Mouse (Mus musculus) myocyte (in vitro differentiated cells): ENCODE results near the gene Sphk2. TPM values are rescaled to one million over a fixed set of nuclear protein-coding genes. Genes with fewer than 3 reads are reported as not detected.

Experiments used
- H3K27me3 ChIP-seq: one replicate; pipeline ENCODE4 v1.6.1; 2011; ENCODE audit not compliant: control insufficient read depth, insufficient read depth, insufficient read length
- H3K36me3 ChIP-seq: one replicate; pipeline ENCODE4 v1.6.1; 2011; ENCODE audit not compliant: control insufficient read depth, insufficient read depth
- H3K4me2 ChIP-seq: one replicate; pipeline ENCODE4 v1.6.1; 2011; ENCODE audit warnings: low read depth, control low read depth
- H3K4me3 ChIP-seq: one replicate; pipeline ENCODE4 v1.5.1; 2011; ENCODE audit warnings: mild to moderate bottlenecking, control low read depth, moderate library complexity
- H3K79me2 ChIP-seq: one replicate; pipeline ENCODE4 v1.6.1; 2011; ENCODE audit not compliant: control insufficient read depth, insufficient read depth
- H3ac ChIP-seq: one replicate; pipeline ENCODE4 v1.6.1; 2011; ENCODE audit not compliant: control insufficient read depth, insufficient read length
- CEBPB ChIP-seq: IDR thresholded peaks from 2 replicates; pipeline ENCODE4 v1.6.1; 2011; ENCODE audit warnings: mild to moderate bottlenecking, moderate library complexity; ENCODE audit not compliant: poor library complexity, insufficient read depth, severe bottlenecking
- E2F4 ChIP-seq: IDR thresholded peaks from one replicate; pipeline ENCODE4 v1.6.1; 2011; ENCODE audit warnings: mild to moderate bottlenecking, control low read depth, moderate library complexity; ENCODE audit not compliant: insufficient read depth
- MAX ChIP-seq: IDR thresholded peaks from one replicate; pipeline ENCODE4 v1.6.1; 2011; ENCODE audit warnings: low read depth, mild to moderate bottlenecking, control low read depth
- MYOD1 ChIP-seq, 3 experiments: IDR thresholded peaks; one replicate each; pipeline ENCODE4 v1.6.1; 2011; ENCODE audit warnings: control low read depth in 2 of 3, low read depth in 2 of 3, mild to moderate bottlenecking in 2 of 3, moderate library complexity in 1 of 3; ENCODE audit not compliant: insufficient read length in 2 of 3, control insufficient read depth in 1 of 3
- MYOG ChIP-seq, 3 experiments: IDR thresholded peaks; one replicate each; pipeline ENCODE4 v1.6.1; 2011; ENCODE audit warnings: control low read depth in 2 of 3, low read depth in 2 of 3, mild to moderate bottlenecking in 2 of 3; ENCODE audit not compliant: insufficient read length in 2 of 3, control insufficient read depth in 1 of 3, insufficient read depth in 1 of 3
- POLR2A ChIP-seq: IDR thresholded peaks from one replicate; pipeline ENCODE4 v1.6.1; 2011; ENCODE audit warnings: low read depth, mild to moderate bottlenecking, control low read depth, moderate library complexity; ENCODE audit not compliant: insufficient read length
- POLR2AphosphoS2 ChIP-seq: IDR thresholded peaks from one replicate; pipeline ENCODE4 v1.6.1; 2011; ENCODE audit warnings: low read depth, control low read depth; ENCODE audit not compliant: insufficient read length
- REST ChIP-seq: IDR thresholded peaks from one replicate; pipeline ENCODE4 v1.6.1; 2011; ENCODE audit warnings: mild to moderate bottlenecking, control low read depth, moderate library complexity; ENCODE audit not compliant: insufficient read depth, insufficient read length
- SRF ChIP-seq: IDR thresholded peaks from one replicate; pipeline ENCODE4 v1.6.1; 2011; ENCODE audit warnings: low read depth; ENCODE audit not compliant: control insufficient read depth, insufficient read length
- TCF12 ChIP-seq: IDR thresholded peaks from one replicate; pipeline ENCODE4 v1.6.1; 2011; ENCODE audit warnings: mild to moderate bottlenecking, control low read depth; ENCODE audit not compliant: poor library complexity, insufficient read depth, severe bottlenecking
- TCF3 ChIP-seq: IDR thresholded peaks from one replicate; pipeline ENCODE4 v1.6.1; 2011; ENCODE audit warnings: low read depth, control low read depth; ENCODE audit not compliant: insufficient read length
- USF1 ChIP-seq: IDR thresholded peaks from one replicate; pipeline ENCODE4 v1.6.1; 2011; ENCODE audit warnings: low read depth, mild to moderate bottlenecking, control low read depth, moderate library complexity
- polyA plus RNA-seq: library from polyadenylated mRNA; unstranded; fragments of >200 nt; fragmentation: generic; extraction: Trizol; gene quantifications from one replicate; pipeline ENCODE4 v1.2.1, GENCODE M21; 2012; ENCODE audit warnings: missing spikeins

Sphk2 gene
- polyA plus RNA-seq, 1 experiment, result 22.8 TPM

GRCm38 (mm10) chr7:45727625-45728024, 9.8 kb upstream of the Sphk2 start:
- Histone ChIP-seq H3K36me3 (no peaks in the 10 kb centered on the region), H3K4me2 (no peak overlapping the region), H3ac (no peak overlapping the region), H3K27me3 (no peaks in the 10 kb centered on the region), H3K79me2 (no peaks in the 10 kb centered on the region), H3K4me3 (no peak overlapping the region)
- TF ChIP-seq TCF12 (no peak), REST (no peak), E2F4 (no peak), CEBPB (no peak)

GRCm38 (mm10) chr7:45726419-45726818, 8.6 kb upstream of the Sphk2 start:
- no peak for TF ChIP-seq POLR2A
- TF ChIP-seq CEBPB, result no peak
- TF ChIP-seq MAX, result no peak
- no peak for TF ChIP-seq REST
- no peak for TF ChIP-seq TCF12
- Histone ChIP-seq H3K4me3 (no peak overlapping the region), H3K36me3 (no peaks in the 10 kb centered on the region), H3ac (no peak overlapping the region), H3K4me2 (no peak overlapping the region), H3K27me3 (no peaks in the 10 kb centered on the region), H3K79me2 (no peaks in the 10 kb centered on the region)

GRCm38 (mm10) chr7:45725713-45726112, 7.9 kb upstream of the Sphk2 start, which contains the start of gene Spaca4:
TSS of gene Spaca4 (minus strand) at chr7:45725813.
- H3K36me3 ChIP-seq, result no peaks in the 10 kb centered on the region
- TF ChIP-seq REST, result no peak
- no peak for TF ChIP-seq MYOG (IDR thresholded peaks at IDR 0.05; ENCODE audit: control insufficient read depth in 1 of 3, insufficient read depth in 1 of 3, insufficient read length in 2 of 3, low read depth in 2 of 3)
- no peak for TF ChIP-seq MYOD1 (IDR thresholded peaks at IDR 0.05; ENCODE audit: control insufficient read depth in 1 of 3, insufficient read length in 2 of 3, low read depth in 2 of 3)
- TF ChIP-seq CEBPB, result no peak
- no peak for TF ChIP-seq POLR2AphosphoS2
- no peak for TF ChIP-seq MAX
- no peak for TF ChIP-seq POLR2A
- no peak for TF ChIP-seq TCF12
- no peak for TF ChIP-seq USF1
- no peak for TF ChIP-seq E2F4
- no peak for TF ChIP-seq TCF3
- no peak for TF ChIP-seq SRF
- H3K4me2 ChIP-seq, result no peak within 1 kb of the TSS
- H3ac ChIP-seq, result no peak within 1 kb of the TSS
- no peaks in the 10 kb centered on the region for H3K79me2 ChIP-seq
- no peaks in the 10 kb centered on the region for H3K27me3 ChIP-seq
- no peak within 1 kb of the TSS for H3K4me3 ChIP-seq

- Histone ChIP-seq H3K36me3 (no peaks in the 10 kb centered on the region), H3K27me3 (no peaks in the 10 kb centered on the region)
These were observed 7.3 kb upstream of the Sphk2 start for GRCm38 (mm10) chr7:45725151-45725550.

GRCm38 (mm10) chr7:45723781-45724180, 6.0 kb upstream of the Sphk2 start:
- peaks cover 7% of the 10 kb centered on the region for H3K79me2 ChIP-seq
- TF ChIP-seq USF1, result no peak
- no peak for TF ChIP-seq POLR2AphosphoS2
- no peak for TF ChIP-seq MAX
- TF ChIP-seq TCF12, result no peak
- TF ChIP-seq POLR2A, result no peak
- no peak for TF ChIP-seq MYOG (IDR thresholded peaks at IDR 0.05; ENCODE audit: control insufficient read depth in 1 of 3, insufficient read depth in 1 of 3, insufficient read length in 2 of 3, low read depth in 2 of 3)
- no peak for TF ChIP-seq REST
- no peak for TF ChIP-seq TCF3
- TF ChIP-seq E2F4, result no peak
- TF ChIP-seq MYOD1 (IDR thresholded peaks at IDR 0.05; ENCODE audit: control insufficient read depth in 1 of 3, insufficient read length in 2 of 3, low read depth in 2 of 3), result no peak
- no peak for TF ChIP-seq CEBPB
- no peak for TF ChIP-seq SRF
- no peak overlapping the region for H3K4me2 ChIP-seq
- no peaks in the 10 kb centered on the region for H3K27me3 ChIP-seq
- H3K4me3 ChIP-seq, result no peak overlapping the region
- no peak overlapping the region for H3ac ChIP-seq
- no peaks in the 10 kb centered on the region for H3K36me3 ChIP-seq

More at GRCm38 (mm10) chr7:45725151-45725550, 7.3 kb upstream of the Sphk2 start:
- TF ChIP-seq MYOD1 (IDR thresholded peaks at IDR 0.05; ENCODE audit: control insufficient read depth in 1 of 3, insufficient read length in 2 of 3, low read depth in 2 of 3) (no peak), E2F4 (no peak), CEBPB (no peak), POLR2A (no peak), MAX (no peak), MYOG (IDR thresholded peaks at IDR 0.05; ENCODE audit: control insufficient read depth in 1 of 3, insufficient read depth in 1 of 3, insufficient read length in 2 of 3, low read depth in 2 of 3) (no peak), TCF3 (no peak), SRF (no peak), USF1 (no peak), POLR2AphosphoS2 (no peak), REST (no peak), TCF12 (no peak)
- no peak overlapping the region for H3K4me2 ChIP-seq
- no peaks in the 10 kb centered on the region for H3K79me2 ChIP-seq
- H3ac ChIP-seq, result no peak overlapping the region
- H3K4me3 ChIP-seq, result no peak overlapping the region
